Mouse (Mus musculus) bone marrow macrophage, adult 2 months (primary cell): Measurements from ENCODE around the gene Eif3c. TPM values are rescaled to one million over a fixed set of nuclear protein-coding genes. Genes with fewer than 3 reads are reported as not detected.

Experiments
- H3K27ac ChIP-seq: 2 replicates; pipeline ENCODE4 v1.5.1; 2012; ENCODE audit warnings: low read depth, low read length; ENCODE audit not compliant: insufficient read depth
- H3K4me1 ChIP-seq: 2 replicates; pipeline ENCODE4 v1.6.1; 2012; ENCODE audit warnings: low read length; ENCODE audit not compliant: control insufficient read depth, insufficient read depth
- H3K4me3 ChIP-seq: 2 replicates; pipeline ENCODE4 v1.5.1; 2012; ENCODE audit warnings: mild to moderate bottlenecking, low read length, moderate library complexity; ENCODE audit not compliant: insufficient read depth
- CTCF ChIP-seq: IDR thresholded peaks from 2 replicates; pipeline ENCODE4 v1.5.1; 2012; ENCODE audit warnings: low read depth, mild to moderate bottlenecking, low read length, moderate library complexity
- POLR2A ChIP-seq: IDR thresholded peaks from 2 replicates; pipeline ENCODE4 v1.6.1; 2012; ENCODE audit warnings: mild to moderate bottlenecking, low read depth, low read length, borderline replicate concordance
- polyA plus RNA-seq: library from polyadenylated mRNA; stranded (reverse); fragments of >200 nt; gene quantifications from 2 replicates; pipeline ENCODE4 v1.2.4, GENCODE M21; 2012; ENCODE audit not compliant: missing spikeins, insufficient read depth, insufficient read length

Eif3c gene
- polyA plus RNA-seq, 1 experiment = 142 TPM

DNA sequence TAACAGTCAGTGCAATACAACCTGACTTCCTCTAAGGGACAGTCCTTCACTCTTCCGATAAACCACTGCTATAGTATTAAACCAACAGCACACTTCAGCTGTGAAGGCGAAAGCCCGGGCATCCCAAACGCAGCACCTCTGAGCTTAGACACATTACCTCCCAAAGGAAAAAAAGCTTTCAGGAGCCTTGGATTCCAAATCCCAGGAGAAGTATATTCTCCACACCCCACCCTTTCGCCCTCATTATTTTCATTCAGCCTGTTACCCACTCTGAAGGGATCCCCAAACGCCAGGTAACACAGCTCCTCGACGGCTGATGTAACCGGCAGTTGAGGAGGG, 64.6 kb downstream of the Eif3c start:
- H3K27ac ChIP-seq = peak overlapping the region; percentile 92
- TF ChIP-seq POLR2A = no peak
- no peak for TF ChIP-seq CTCF
- peaks cover 7% of the 10 kb centered on the region for H3K4me1 ChIP-seq
- peak overlapping the region; percentile 90 for H3K4me3 ChIP-seq

DNA sequence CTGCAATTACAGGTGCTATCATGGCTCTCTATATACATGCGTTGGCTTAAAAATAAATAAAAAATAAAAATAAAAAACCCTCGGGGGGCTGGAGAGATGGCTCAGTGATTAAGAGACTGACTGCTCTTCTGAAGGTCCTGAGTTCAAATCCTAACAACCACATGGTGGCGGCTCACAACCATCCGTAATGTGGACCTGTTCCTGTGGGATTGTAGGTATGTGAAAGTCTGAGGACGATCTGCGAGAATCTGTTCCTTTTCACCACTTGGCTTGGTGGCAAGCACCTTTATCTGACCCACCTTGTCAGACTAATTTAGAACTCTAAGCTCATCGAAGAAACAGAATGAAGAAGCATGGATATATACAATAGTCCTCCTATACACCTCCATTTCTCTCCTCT, 66.8 kb downstream of the Eif3c start:
- Histone ChIP-seq H3K4me1 (peaks cover 7% of the 10 kb centered on the region), H3K4me3 (no peak overlapping the region), H3K27ac (no peak overlapping the region)
- no peak for TF ChIP-seq POLR2A
- no peak for TF ChIP-seq CTCF

DNA sequence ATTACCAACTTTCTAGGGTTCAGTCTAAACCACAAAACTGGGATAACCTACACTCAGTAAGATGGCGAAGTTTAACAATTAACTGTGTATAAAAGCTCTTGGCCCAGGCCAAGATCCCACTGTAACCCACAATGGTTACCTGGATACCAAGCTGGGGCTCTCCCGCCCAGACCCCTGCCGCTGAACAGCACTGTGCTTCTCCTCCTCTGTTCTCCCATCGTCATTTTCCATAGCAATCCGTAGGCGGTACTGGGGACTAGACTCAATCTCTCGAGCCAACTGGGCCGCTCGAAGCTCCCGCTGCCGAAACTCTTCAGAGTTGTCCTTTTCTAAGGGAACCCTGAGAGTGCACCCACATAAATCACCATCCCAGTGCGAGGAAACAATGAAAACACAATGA, 68.2 kb downstream of the Eif3c start:
- H3K27ac ChIP-seq = no peak overlapping the region
- H3K4me3 ChIP-seq = no peak overlapping the region
- TF ChIP-seq POLR2A (no peak), CTCF (no peak)
- H3K4me1 ChIP-seq = peaks cover 2% of the 10 kb centered on the region; the same call in 1 of the 2 replicates

DNA sequence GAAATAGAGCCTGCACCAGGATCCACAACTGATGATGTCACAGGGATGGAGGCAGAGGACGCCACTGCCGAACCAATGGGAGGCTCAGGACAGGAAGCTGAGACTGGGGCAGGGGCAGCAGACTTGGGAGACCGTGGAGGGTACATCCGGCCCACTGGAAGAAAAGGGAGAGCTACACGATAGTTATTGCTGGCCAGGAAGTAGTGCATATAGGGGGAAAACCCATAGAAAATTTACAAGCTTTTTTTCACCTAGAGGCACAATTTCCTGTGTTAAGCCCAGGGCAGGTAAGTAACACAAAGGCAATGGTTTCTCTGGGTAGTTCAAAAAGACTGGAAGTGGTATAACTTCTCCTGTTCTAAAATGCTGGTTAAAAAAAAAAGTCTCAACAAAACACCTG, 69.7 kb downstream of the Eif3c start:
- no peak overlapping the region for H3K27ac ChIP-seq
- peaks cover 2% of the 10 kb centered on the region; the same call in 1 of the 2 replicates for H3K4me1 ChIP-seq
- TF ChIP-seq POLR2A = no peak
- no peak for TF ChIP-seq CTCF
- no peak overlapping the region for H3K4me3 ChIP-seq

Other genes with a start within 250 kb of the Eif3c start
- gene Lat, start 196.8 kb downstream of the Eif3c start, polyA plus RNA-seq = 2.5 and 3.2 TPM in 2 replicates
- gene Spns1, start 189.0 kb downstream of the Eif3c start, polyA plus RNA-seq = 41.1 and 41.8 TPM in 2 replicates
- gene Nfatc2ip, start 169.7 kb downstream of the Eif3c start, polyA plus RNA-seq = 9.5 and 10.3 TPM in 2 replicates
- gene Cd19, start 151.5 kb downstream of the Eif3c start, polyA plus RNA-seq = not detected in 2 replicates
- 25.3 and 30.6 TPM in 2 replicates for gene Rabep2, start 137.7 kb downstream of the Eif3c start, polyA plus RNA-seq
- 0.25 and 1.4 TPM in 2 replicates for gene Atp2a1, start 103.3 kb downstream of the Eif3c start, polyA plus RNA-seq
- gene Sh2b1, start 91.0 kb downstream of the Eif3c start, polyA plus RNA-seq = 26.1 and 27.6 TPM in 2 replicates
- 39.7 and 41.0 TPM in 2 replicates for gene Tufm, start 79.0 kb downstream of the Eif3c start, polyA plus RNA-seq
- gene Atxn2l, start 63.0 kb downstream of the Eif3c start, polyA plus RNA-seq = 128 and 131 TPM in 2 replicates
- 83.3 and 84.3 TPM in 2 replicates for gene Apobr, start 18.5 kb upstream of the Eif3c start, polyA plus RNA-seq
- 219 and 238 TPM in 2 replicates for gene Cln3, start 19.4 kb upstream of the Eif3c start, polyA plus RNA-seq
- 2.9 and 3.3 TPM in 2 replicates for gene Il27, start 28.5 kb upstream of the Eif3c start, polyA plus RNA-seq
- gene Nupr1, start 64.5 kb upstream of the Eif3c start, polyA plus RNA-seq = 34.9 and 41.2 TPM in 2 replicates
- 28.6 and 31.7 TPM in 2 replicates for gene Sgf29, start 82.9 kb upstream of the Eif3c start, polyA plus RNA-seq
- gene Sult1a1, start 110.0 kb upstream of the Eif3c start, polyA plus RNA-seq = 42.3 and 56.8 TPM in 2 replicates
- gene Bola2, start 129.0 kb upstream of the Eif3c start, polyA plus RNA-seq = 62.1 and 63.7 TPM in 2 replicates
- 8.4 and 11.6 TPM in 2 replicates for gene Slx1b, start 129.4 kb upstream of the Eif3c start, polyA plus RNA-seq
- gene Coro1a, start 141.4 kb upstream of the Eif3c start, polyA plus RNA-seq = 622 and 668 TPM in 2 replicates
- gene Mapk3, start 193.2 kb upstream of the Eif3c start, polyA plus RNA-seq = 331 and 390 TPM in 2 replicates
- gene Gdpd3, start 199.9 kb upstream of the Eif3c start, polyA plus RNA-seq = 20.8 and 27.0 TPM in 2 replicates
- 392 and 412 TPM in 2 replicates for gene Ypel3, start 210.5 kb upstream of the Eif3c start, polyA plus RNA-seq
- 1.9 and 2.8 TPM in 2 replicates for gene Tbx6, start 215.1 kb upstream of the Eif3c start, polyA plus RNA-seq
- gene Ppp4c, start 226.1 kb upstream of the Eif3c start, polyA plus RNA-seq = 153 and 164 TPM in 2 replicates
- gene Fam57b, start 231.3 kb upstream of the Eif3c start, polyA plus RNA-seq = 0.74 and 0.85 TPM in 2 replicates